Mouse (Mus musculus) embryonic facial prominence, embryonic 11.5 days (tissue): ENCODE results near the gene Adgrg3. TPM values are rescaled to one million over a fixed set of nuclear protein-coding genes. Genes with fewer than 3 reads are reported as not detected.
A peak's percentile ranks its signal among the peaks of the same experiment; 100 is the strongest.

Source experiments
- ATAC-seq: fragments of 200-750 bp; cut with Nextera tagmentation; replicated peaks from 2 replicates; pipeline ENCODE4 v1.8.0; 2017; ENCODE audit warnings: low read depth; ENCODE audit not compliant: insufficient number of reproducible peaks, low FRiP score, low TSS enrichment
- DNase-seq: peaks from one replicate; pipeline ENCODE4 v3.0.0-alpha.2; 2015; ENCODE audit warnings: low spot score
- H3K27ac ChIP-seq: fragments of 300-500 bp; sonication (generic); replicated peaks from 2 replicates; pipeline ENCODE4 v1.5.1; 2014; ENCODE audit warnings: mild to moderate bottlenecking, low read depth, low read length, control low read depth
- H3K27me3 ChIP-seq: fragments of 300-500 bp; sonication (generic); 2 replicates; pipeline ENCODE4 v1.6.1; 2014; ENCODE audit warnings: mild to moderate bottlenecking, low read length, moderate library complexity, mixed read lengths; ENCODE audit not compliant: control insufficient read depth, insufficient read depth
- H3K36me3 ChIP-seq: fragments of 300-500 bp; sonication (generic); replicated peaks from 2 replicates; pipeline ENCODE4 v1.6.1; 2014; ENCODE audit warnings: low read depth, mild to moderate bottlenecking, low read length, moderate library complexity, mixed read lengths; ENCODE audit not compliant: control insufficient read depth, insufficient read depth
- H3K4me1 ChIP-seq: fragments of 300-500 bp; sonication (generic); 2 replicates; pipeline ENCODE4 v1.6.1; 2014; ENCODE audit warnings: low read length, mixed read lengths; ENCODE audit not compliant: control insufficient read depth, insufficient read depth
- H3K4me2 ChIP-seq: fragments of 300-500 bp; sonication (generic); 2 replicates; pipeline ENCODE4 v1.6.1; 2014; ENCODE audit warnings: low read depth, mild to moderate bottlenecking, control low read depth, low read length, moderate library complexity
- H3K4me3 ChIP-seq: fragments of 300-500 bp; sonication (generic); 2 replicates; pipeline ENCODE4 v1.5.1; 2014; ENCODE audit warnings: low read depth, low read length, control low read depth
- H3K9ac ChIP-seq: fragments of 300-500 bp; sonication (generic); replicated peaks from 2 replicates; pipeline ENCODE4 v1.6.1; 2014; ENCODE audit warnings: mild to moderate bottlenecking, control low read depth, low read length
- H3K9me3 ChIP-seq: fragments of 300-500 bp; sonication (generic); replicated peaks from 2 replicates; pipeline ENCODE4 v1.6.1; 2016; ENCODE audit warnings: mild to moderate bottlenecking, low read length, inconsistent platforms, mixed read lengths; ENCODE audit not compliant: control insufficient read depth
- whole genome bisulfite sequencing: fragments of 180-500 bp; shearing (Covaris S2); extraction: QIAGEN DNeasy Blood & Tissue Kit; methylation state at CpG from one replicate; pipeline ENCODE4 v1.1.7; 2014; 5-methylcytosine and 5-hydroxymethylcytosine counted together
- polyA plus RNA-seq: library from polyadenylated mRNA; unstranded; fragments of >200 nt; fragmentation: Nextera tagmentation; extraction: Ambion mirVana; gene quantifications from 2 replicates; pipeline ENCODE4 v1.2.1, GENCODE M21; 2014

The Adgrg3 gene
- polyA plus RNA-seq, 1 experiment from 2014 or later = 2.0 TPM

DNA sequence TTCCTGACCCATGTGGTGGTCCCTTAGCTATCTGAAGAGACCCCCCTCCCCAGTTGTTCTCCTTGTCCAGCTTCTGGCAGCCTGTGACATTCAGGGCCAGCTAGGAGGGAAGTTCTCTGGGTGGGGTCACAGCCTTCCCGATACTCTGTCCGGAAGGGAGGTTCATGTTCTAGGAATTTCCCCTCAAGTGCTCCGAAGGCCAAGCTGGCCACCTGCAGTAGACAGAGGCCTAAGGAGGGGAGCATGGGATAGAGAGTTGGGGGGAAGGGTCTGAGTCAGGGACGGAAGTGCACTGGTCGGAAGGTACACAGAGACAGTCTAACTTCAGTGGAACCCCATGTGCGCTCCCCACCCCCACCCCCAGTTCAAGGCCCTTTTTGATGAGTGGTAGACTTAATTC, 17.5 kb upstream of the Adgrg3 start:
- no peaks in the 10 kb centered on the region for H3K36me3 ChIP-seq
- ATAC-seq (no peak), DNase-seq (no peak)
- H3K27ac ChIP-seq = no peak overlapping the region
- no peak overlapping the region for H3K4me3 ChIP-seq
- H3K4me2 ChIP-seq = no peak overlapping the region
- H3K27me3 ChIP-seq = no peaks in the 10 kb centered on the region
- H3K4me1 ChIP-seq = peaks cover 4% of the 10 kb centered on the region; the same call in 1 of the 2 replicates
- no peak overlapping the region for H3K9ac ChIP-seq
- WGBS = 73% methylated on average over 6 of the region's 6 CpGs
- no peaks in the 10 kb centered on the region for H3K9me3 ChIP-seq

DNA sequence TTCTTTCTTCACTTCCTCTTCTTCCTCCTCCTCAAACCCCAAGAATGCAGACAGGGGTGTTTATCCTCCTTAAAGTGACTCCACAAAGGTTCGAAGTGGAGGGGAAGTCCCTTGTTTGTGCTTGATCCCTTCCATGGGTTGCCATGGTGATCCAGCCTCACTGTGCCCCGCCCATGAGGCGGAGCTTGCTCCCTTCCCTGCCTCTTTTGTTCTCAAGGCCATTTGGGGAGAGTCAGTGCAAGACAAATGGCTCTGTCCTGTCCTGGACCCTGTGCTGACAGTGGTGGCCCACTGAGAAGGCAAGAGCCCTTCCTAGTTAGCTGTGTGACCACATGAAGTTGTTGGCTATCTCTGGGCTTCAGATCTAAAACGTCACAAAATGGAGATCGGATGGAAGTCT, 16.8 kb upstream of the Adgrg3 start:
- Histone ChIP-seq H3K9ac (no peak overlapping the region), H3K27me3 (no peaks in the 10 kb centered on the region), H3K4me2 (no peak overlapping the region), H3K4me3 (no peak overlapping the region), H3K27ac (no peak overlapping the region), H3K36me3 (no peaks in the 10 kb centered on the region), H3K4me1 (peaks cover 4% of the 10 kb centered on the region; the same call in 1 of the 2 replicates), H3K9me3 (no peaks in the 10 kb centered on the region)
- DNase-seq = peak; percentile 79
- ATAC-seq = peak; percentile 44; the same call in 1 of the 2 replicates
- 21% methylated on average over 5 of the region's 5 CpGs for WGBS

DNA sequence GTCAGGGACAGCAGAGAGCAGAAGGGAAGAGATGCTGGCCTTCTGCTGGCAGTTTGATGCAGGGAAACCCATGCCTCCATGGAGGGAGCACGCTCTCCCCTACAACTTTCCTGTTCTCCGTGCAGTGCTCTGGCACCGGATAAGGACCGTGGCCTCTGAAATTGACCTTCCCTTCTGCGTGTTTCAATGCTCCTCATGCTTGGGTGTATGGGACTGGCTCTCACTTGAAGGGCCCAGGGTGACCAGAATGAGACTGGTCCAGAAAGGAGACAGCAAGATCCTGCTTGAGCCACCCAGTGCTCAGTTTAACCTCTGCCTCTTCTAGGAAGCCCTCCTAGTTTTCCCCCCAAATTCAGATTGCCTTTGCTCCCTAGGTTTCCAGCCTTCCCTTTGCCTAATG, 16.3 kb upstream of the Adgrg3 start:
- H3K27me3 ChIP-seq = no peaks in the 10 kb centered on the region
- WGBS = 67% methylated on average over 5 of the region's 5 CpGs
- DNase-seq = no peak

GRCm38 (mm10) chr8:95001655-95002054, 15.8 kb upstream of the Adgrg3 start:
- Histone ChIP-seq H3K27me3 (no peaks in the 10 kb centered on the region), H3K4me3 (no peak overlapping the region), H3K9ac (no peak overlapping the region), H3K4me2 (no peak overlapping the region), H3K4me1 (peaks cover 4% of the 10 kb centered on the region; the same call in 1 of the 2 replicates), H3K36me3 (no peaks in the 10 kb centered on the region), H3K9me3 (no peaks in the 10 kb centered on the region), H3K27ac (no peak overlapping the region)
- DNase-seq = peak; percentile 85
- ATAC-seq = peak; percentile 68; the same call in 1 of the 2 replicates
- WGBS = 3% methylated on average over 7 of the region's 7 CpGs

More for the DNA sequence above, 16.3 kb upstream of the Adgrg3 start:
- H3K4me1 ChIP-seq = peaks cover 4% of the 10 kb centered on the region; the same call in 1 of the 2 replicates
- H3K9me3 ChIP-seq = no peaks in the 10 kb centered on the region
- no peak overlapping the region for H3K27ac ChIP-seq
- no peak overlapping the region for H3K4me3 ChIP-seq
- no peak overlapping the region for H3K9ac ChIP-seq
- ATAC-seq = peak; percentile 19; the same call in 1 of the 2 replicates
- H3K36me3 ChIP-seq = no peaks in the 10 kb centered on the region
- H3K4me2 ChIP-seq = no peak overlapping the region

DNA sequence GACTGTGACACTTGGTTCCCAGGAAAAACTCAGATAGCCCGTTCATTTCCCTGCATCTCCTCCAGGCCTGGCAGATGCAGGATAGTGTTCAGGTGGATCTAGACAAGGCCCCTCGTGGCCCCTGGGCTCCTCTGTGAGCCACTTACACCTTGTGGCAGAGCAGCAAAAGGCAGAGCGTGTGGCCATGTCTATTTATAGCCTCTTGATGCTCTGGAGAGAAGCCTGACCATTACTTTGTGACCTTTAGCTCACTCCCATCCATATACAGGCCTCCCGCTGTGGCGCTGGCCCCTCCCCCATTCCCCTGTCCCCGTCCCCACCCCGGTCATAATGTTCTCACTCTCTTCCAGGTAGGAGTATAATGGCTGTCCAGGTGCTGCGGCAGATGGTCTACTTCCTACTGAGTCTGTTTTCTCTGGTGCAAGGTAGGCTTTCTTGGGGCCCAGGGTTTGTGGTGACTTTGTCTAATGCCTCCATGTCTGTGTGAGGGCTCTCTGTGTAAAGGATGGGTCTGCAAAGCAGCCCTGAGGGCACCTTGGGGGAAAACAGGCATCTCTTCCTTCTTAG, 15.3 kb upstream of the Adgrg3 start:
- no peak for ATAC-seq
- no peak overlapping the region for H3K27ac ChIP-seq
- H3K4me2 ChIP-seq = no peak overlapping the region
- H3K36me3 ChIP-seq = no peaks in the 10 kb centered on the region
- 57% methylated on average over 8 of the region's 8 CpGs for WGBS
- H3K4me1 ChIP-seq = peaks cover 4% of the 10 kb centered on the region; the same call in 1 of the 2 replicates
- H3K27me3 ChIP-seq = no peaks in the 10 kb centered on the region
- H3K9ac ChIP-seq = no peak overlapping the region
- DNase-seq = no peak
- no peak overlapping the region for H3K4me3 ChIP-seq
- no peaks in the 10 kb centered on the region for H3K9me3 ChIP-seq

DNA sequence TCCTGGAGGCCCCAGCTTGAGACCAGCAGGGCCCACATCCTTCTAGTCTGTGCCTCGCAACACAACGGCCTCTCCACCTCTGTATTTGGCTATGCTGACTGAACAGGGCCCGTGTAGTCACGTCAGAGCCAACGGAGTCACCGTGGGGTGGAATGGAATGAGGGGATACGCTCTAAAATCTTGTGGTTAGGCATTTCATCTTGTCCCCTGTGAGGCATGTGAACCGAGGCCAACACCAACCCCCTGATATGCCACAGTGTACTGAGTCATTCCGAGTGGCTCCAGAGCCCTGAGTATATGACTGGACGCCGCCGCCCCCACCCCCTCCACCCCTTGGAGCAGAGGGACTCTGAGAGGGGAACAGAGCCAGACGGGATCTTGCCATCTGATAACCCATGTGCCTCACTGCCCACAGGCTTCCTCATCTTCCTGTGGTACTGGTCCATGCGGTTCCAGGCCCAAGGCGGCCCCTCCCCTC, 5.0 kb upstream of the Adgrg3 start:
- H3K27ac ChIP-seq = no peak overlapping the region
- H3K36me3 ChIP-seq = no peaks in the 10 kb centered on the region
- H3K9ac ChIP-seq = no peak overlapping the region
- no peaks in the 10 kb centered on the region for H3K27me3 ChIP-seq
- ATAC-seq (no peak), DNase-seq (no peak)
- no peak overlapping the region for H3K4me3 ChIP-seq
- H3K4me1 ChIP-seq = no peaks in the 10 kb centered on the region
- H3K9me3 ChIP-seq = no peaks in the 10 kb centered on the region
- H3K4me2 ChIP-seq = no peak overlapping the region
- 85% methylated on average over 15 of the region's 15 CpGs for WGBS

GRCm38 (mm10) chr8:95015866-95016265, 1.6 kb upstream of the Adgrg3 start:
- H3K4me1 ChIP-seq = no peaks in the 10 kb centered on the region
- no peak for ATAC-seq

GRCm38 (mm10) chr8:95016684-95017083, 808 bp upstream of the Adgrg3 start:
- no peak overlapping the region for H3K4me2 ChIP-seq
- no peak for ATAC-seq
- no peak overlapping the region for H3K4me3 ChIP-seq
- H3K9me3 ChIP-seq = no peaks in the 10 kb centered on the region
- no peaks in the 10 kb centered on the region for H3K27me3 ChIP-seq
- WGBS = 76% methylated on average over 4 of the region's 4 CpGs
- H3K9ac ChIP-seq = no peak overlapping the region
- no peaks in the 10 kb centered on the region for H3K4me1 ChIP-seq
- no peak overlapping the region for H3K27ac ChIP-seq
- H3K36me3 ChIP-seq = no peaks in the 10 kb centered on the region
- DNase-seq = no peak

More at GRCm38 (mm10) chr8:95015866-95016265, 1.6 kb upstream of the Adgrg3 start:
- Histone ChIP-seq H3K4me3 (no peak overlapping the region), H3K9me3 (no peaks in the 10 kb centered on the region), H3K36me3 (no peaks in the 10 kb centered on the region), H3K4me2 (no peak overlapping the region), H3K27me3 (no peaks in the 10 kb centered on the region), H3K9ac (no peak overlapping the region), H3K27ac (no peak overlapping the region)
- WGBS = 74% methylated on average over 4 of the region's 4 CpGs
- no peak for DNase-seq
